ENCODE assay signal across 8 mouse cellular contexts in the genomic region with DNA sequence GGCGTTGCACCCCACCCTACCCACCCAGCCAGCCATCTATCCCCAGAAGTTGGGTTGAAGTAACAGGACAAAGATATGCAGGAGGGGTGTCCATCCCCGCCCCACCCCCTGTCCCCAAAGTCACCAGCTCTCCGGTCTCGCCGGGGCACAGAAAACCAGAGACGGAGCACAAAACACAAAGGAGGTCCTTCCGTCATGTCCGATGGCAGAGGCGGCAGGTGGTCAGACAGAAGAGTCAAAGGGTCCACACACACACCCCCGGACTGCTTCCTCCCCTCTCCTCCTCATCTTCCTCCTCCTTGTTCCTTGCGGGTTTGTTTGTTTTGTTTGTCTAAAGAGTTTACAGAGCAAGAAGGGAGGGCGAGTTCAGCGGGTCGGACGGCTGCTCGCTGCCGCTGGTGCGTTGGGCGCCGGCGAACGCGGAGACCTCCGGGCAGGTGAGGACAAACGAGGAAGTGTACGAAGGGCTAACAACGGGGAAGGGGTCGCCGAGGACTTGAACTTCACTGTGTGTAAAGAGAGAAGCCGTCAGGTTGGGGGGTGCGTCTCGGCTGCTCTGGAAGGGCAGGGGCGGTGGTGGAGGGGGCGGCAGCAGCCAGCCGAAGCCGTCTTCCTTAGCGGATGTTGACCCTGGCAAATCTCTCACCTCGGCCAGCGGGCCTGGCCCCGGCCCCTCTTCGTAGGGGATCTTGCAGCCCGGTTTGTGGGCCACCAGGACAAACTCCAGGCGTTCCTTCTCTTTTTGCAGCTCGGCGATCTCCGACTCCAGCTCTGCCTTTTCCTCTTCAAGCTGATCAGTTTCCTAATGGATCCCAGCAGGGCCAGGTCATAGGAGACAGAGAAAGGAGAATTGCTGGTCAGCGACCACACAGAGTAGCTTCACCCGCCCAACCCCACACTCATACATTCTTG. TPM values are rescaled to one million over a fixed set of nuclear protein-coding genes. Genes with fewer than 3 reads are reported as not detected.
A peak's percentile ranks its signal among the peaks of the same experiment; 100 is the strongest.
DNase-seq lines count a peak whose midpoint lies in the region; ATAC-seq and TF ChIP-seq lines count a peak whose summit lies in the region.

No protein-coding gene starts in this region.

- no peaks in the 10 kb centered on the region for H3K9me3 ChIP-seq in kidney, embryonic 16.5 days (ENCODE audit: low read length)
- no peaks in the 10 kb centered on the region for H3K9me3 ChIP-seq in embryonic facial prominence, embryonic 14.5 days (ENCODE audit: control insufficient read depth, low read length)
- H3K9me3 ChIP-seq in hindbrain, postnatal 0 days (ENCODE audit: low read length), result no peaks in the 10 kb centered on the region
- H3K9me3 ChIP-seq in midbrain, postnatal 0 days (ENCODE audit: low read length), result no peaks in the 10 kb centered on the region

- peaks cover 60% of the 10 kb centered on the region for H3K27me3 ChIP-seq in kidney, embryonic 16.5 days (ENCODE audit: insufficient read depth, low read length)
- H3K27me3 ChIP-seq in embryonic facial prominence, embryonic 14.5 days (replicated peaks; ENCODE audit: control insufficient read depth, insufficient read depth, low read length), result peaks cover 62% of the 10 kb centered on the region
- H3K27me3 ChIP-seq in hindbrain, postnatal 0 days (ENCODE audit: insufficient read depth, low read length), result peaks cover 24% of the 10 kb centered on the region
- peaks cover 29% of the 10 kb centered on the region for H3K27me3 ChIP-seq in midbrain, postnatal 0 days (ENCODE audit: insufficient read depth, low read length)

- peak overlapping the region; percentile 48 for H3K4me2 ChIP-seq in kidney, embryonic 16.5 days (replicated peaks; ENCODE audit: low read depth, low read length)
- peak overlapping the region; percentile 54 for H3K4me2 ChIP-seq in embryonic facial prominence, embryonic 14.5 days (ENCODE audit: low read depth, low read length)
- H3K4me2 ChIP-seq in hindbrain, postnatal 0 days (ENCODE audit: low read depth, low read length), result peak overlapping the region; percentile 49
- peak overlapping the region; percentile 46 for H3K4me2 ChIP-seq in midbrain, postnatal 0 days (ENCODE audit: low read depth, low read length, poor library complexity, severe bottlenecking)

- DNase-seq in kidney, adult 8-10 months, result no peak
- DNase-seq in embryonic facial prominence, embryonic 14.5 days (ENCODE audit: low spot score), result no peak
- no peak for DNase-seq in hindbrain, postnatal 0 days (ENCODE audit: low spot score)
- DNase-seq in midbrain, postnatal 0 days (ENCODE audit: low spot score), result no peak
- DNase-seq in adrenal gland, adult 18-20 months (ENCODE audit: low spot score in 2 of 2), result no peak
- DNase-seq in MN1 (ENCODE audit: low spot score), result no peak
- DNase-seq in cerebellum, postnatal 14 days, result no peak

- no peak for TF ChIP-seq CTCF in hindbrain, postnatal 0 days (IDR thresholded peaks at IDR 0.05; ENCODE audit: low read depth)
- TF ChIP-seq CTCF in midbrain, postnatal 0 days (IDR thresholded peaks at IDR 0.05), result no peak

- no peak for ATAC-seq in kidney, embryonic 16.5 days (ENCODE audit: low FRiP score, low TSS enrichment)
- ATAC-seq in embryonic facial prominence, embryonic 14.5 days (ENCODE audit: low read depth), result no peak
- ATAC-seq in hindbrain, postnatal 0 days, result no peak
- no peak for ATAC-seq in midbrain, postnatal 0 days (ENCODE audit: low FRiP score)

- peaks cover 39% of the 10 kb centered on the region for H3K4me1 ChIP-seq in kidney, embryonic 16.5 days (ENCODE audit: insufficient read depth, low read length)
- H3K4me1 ChIP-seq in embryonic facial prominence, embryonic 14.5 days (ENCODE audit: control insufficient read depth, insufficient read depth, low read length), result peaks cover 9% of the 10 kb centered on the region
- no peaks in the 10 kb centered on the region for H3K4me1 ChIP-seq in hindbrain, postnatal 0 days (ENCODE audit: insufficient read depth, low read length)
- H3K4me1 ChIP-seq in midbrain, postnatal 0 days (ENCODE audit: insufficient read depth, low read length), result peaks cover 10% of the 10 kb centered on the region; the same call in 1 of the 2 replicates

- H3K27ac ChIP-seq in kidney, embryonic 16.5 days (ENCODE audit: low read length), result no peak overlapping the region
- no peak overlapping the region for H3K27ac ChIP-seq in embryonic facial prominence, embryonic 14.5 days (replicated peaks; ENCODE audit: low read depth, low read length)
- no peak overlapping the region for H3K27ac ChIP-seq in hindbrain, postnatal 0 days
- H3K27ac ChIP-seq in midbrain, postnatal 0 days (ENCODE audit: low read depth, low read length), result no peak overlapping the region

- WGBS in kidney, embryonic 16.5 days, result 3% methylated on average over 48 of the region's 48 CpGs
- 2% methylated on average over 40 of the region's 48 CpGs for WGBS in embryonic facial prominence, embryonic 14.5 days
- WGBS in hindbrain, postnatal 0 days, result 2% methylated on average over 47 of the region's 48 CpGs
- 2% methylated on average over 48 of the region's 48 CpGs for WGBS in midbrain, postnatal 0 days

- peak overlapping the region; percentile 34 for H3K4me3 ChIP-seq in kidney, embryonic 16.5 days (ENCODE audit: low read length)
- H3K4me3 ChIP-seq in embryonic facial prominence, embryonic 14.5 days (ENCODE audit: low read depth, low read length), result peak overlapping the region; percentile 36
- H3K4me3 ChIP-seq in hindbrain, postnatal 0 days (ENCODE audit: low read length), result peak overlapping the region; percentile 26
- H3K4me3 ChIP-seq in midbrain, postnatal 0 days (ENCODE audit: low read depth, low read length), result peak overlapping the region; percentile 31

- no peaks in the 10 kb centered on the region for H3K36me3 ChIP-seq in kidney, embryonic 16.5 days (ENCODE audit: insufficient read depth, low read length)
- no peaks in the 10 kb centered on the region for H3K36me3 ChIP-seq in embryonic facial prominence, embryonic 14.5 days (ENCODE audit: control insufficient read depth, insufficient read depth, low read length)
- no peaks in the 10 kb centered on the region for H3K36me3 ChIP-seq in hindbrain, postnatal 0 days (ENCODE audit: insufficient read depth, low read length)
- H3K36me3 ChIP-seq in midbrain, postnatal 0 days (ENCODE audit: insufficient read depth, low read length), result no peaks in the 10 kb centered on the region

- H3K9ac ChIP-seq in kidney, embryonic 16.5 days (replicated peaks; ENCODE audit: low read length), result no peak overlapping the region
- H3K9ac ChIP-seq in embryonic facial prominence, embryonic 14.5 days (ENCODE audit: low read depth, low read length), result 0 out of 2 replicates have a peak overlapping the region, but pooled peaks have one; percentile 30
- peak overlapping the region; percentile 52 for H3K9ac ChIP-seq in hindbrain, postnatal 0 days (replicated peaks; ENCODE audit: low read length)
- H3K9ac ChIP-seq in midbrain, postnatal 0 days (replicated peaks; ENCODE audit: low read length, poor library complexity, severe bottlenecking), result peak overlapping the region; percentile 5; the same call in 1 of the 2 replicates

RNA-seq across cellular contexts. Expression of a gene that starts 5.1 kb away (rescaled TPM):
- 0.17 and 0.22 TPM in 2 replicates for polyA plus RNA-seq in kidney, embryonic 16.5 days (2015; fragmentation: Nextera tagmentation; extraction: Ambion mirVana)
- 0.15 and 0.28 TPM in 2 replicates for polyA plus RNA-seq in embryonic facial prominence, embryonic 14.5 days (2014; fragmentation: Nextera tagmentation; extraction: Ambion mirVana)
- total RNA-seq in hindbrain, postnatal 0 days (2014; rRNA removed), result 0.31 and 1.0 TPM in 2 replicates
- 0.09 and 0.11 TPM in 2 replicates for polyA plus RNA-seq in hindbrain, postnatal 0 days (2015; fragmentation: Nextera tagmentation; extraction: Ambion mirVana)
- total RNA-seq in midbrain, postnatal 0 days (2014; rRNA removed), result 0.38 and 0.66 TPM in 2 replicates
- 0.10 and 0.11 TPM in 2 replicates for polyA plus RNA-seq in midbrain, postnatal 0 days (2015; fragmentation: Nextera tagmentation; extraction: Ambion mirVana)
- total RNA-seq in adrenal gland, adult 18-20 months (2021), result 10 to 100 TPM; 15.9 to 23.2 TPM

RNA-seq across cellular contexts. Expression of a gene that starts 22.3 kb away (rescaled TPM):
- polyA plus RNA-seq in kidney, embryonic 16.5 days (2015; fragmentation: Nextera tagmentation; extraction: Ambion mirVana), result 8.0 and 9.4 TPM in 2 replicates
- 53.7 and 57.0 TPM in 2 replicates for polyA plus RNA-seq in embryonic facial prominence, embryonic 14.5 days (2014; fragmentation: Nextera tagmentation; extraction: Ambion mirVana)
- 151 and 155 TPM in 2 replicates for total RNA-seq in hindbrain, postnatal 0 days (2014; rRNA removed)
- 98.4 and 101 TPM in 2 replicates for polyA plus RNA-seq in hindbrain, postnatal 0 days (2015; fragmentation: Nextera tagmentation; extraction: Ambion mirVana)
- total RNA-seq in midbrain, postnatal 0 days (2014; rRNA removed), result 160 and 172 TPM in 2 replicates
- 104 and 107 TPM in 2 replicates for polyA plus RNA-seq in midbrain, postnatal 0 days (2015; fragmentation: Nextera tagmentation; extraction: Ambion mirVana)
- 1 to 10 TPM; 5.0 to 8.6 TPM for total RNA-seq in adrenal gland, adult 18-20 months (2021)

RNA-seq across cellular contexts. Expression of a gene that starts 24.9 kb away (rescaled TPM):
- polyA plus RNA-seq in kidney, embryonic 16.5 days (2015; fragmentation: Nextera tagmentation; extraction: Ambion mirVana), result 0.22 TPM in 1 of 2 replicates, not detected in the other
- polyA plus RNA-seq in embryonic facial prominence, embryonic 14.5 days (2014; fragmentation: Nextera tagmentation; extraction: Ambion mirVana), result 0.49 TPM in 1 of 2 replicates, not detected in the other
- 2.1 and 2.9 TPM in 2 replicates for total RNA-seq in hindbrain, postnatal 0 days (2014; rRNA removed)
- 2.0 and 2.5 TPM in 2 replicates for polyA plus RNA-seq in hindbrain, postnatal 0 days (2015; fragmentation: Nextera tagmentation; extraction: Ambion mirVana)
- 1.8 and 2.2 TPM in 2 replicates for total RNA-seq in midbrain, postnatal 0 days (2014; rRNA removed)
- polyA plus RNA-seq in midbrain, postnatal 0 days (2015; fragmentation: Nextera tagmentation; extraction: Ambion mirVana), result 1.2 and 1.4 TPM in 2 replicates
- not detected for total RNA-seq in adrenal gland, adult 18-20 months (2021)

RNA-seq across cellular contexts. Expression of a gene that starts 33.1 kb away (rescaled TPM):
- polyA plus RNA-seq in kidney, embryonic 16.5 days (2015; fragmentation: Nextera tagmentation; extraction: Ambion mirVana), result 81.0 and 86.9 TPM in 2 replicates
- polyA plus RNA-seq in embryonic facial prominence, embryonic 14.5 days (2014; fragmentation: Nextera tagmentation; extraction: Ambion mirVana), result 70.0 and 70.7 TPM in 2 replicates
- 62.6 and 68.3 TPM in 2 replicates for total RNA-seq in hindbrain, postnatal 0 days (2014; rRNA removed)
- polyA plus RNA-seq in hindbrain, postnatal 0 days (2015; fragmentation: Nextera tagmentation; extraction: Ambion mirVana), result 35.5 and 37.0 TPM in 2 replicates
- 50.9 and 56.9 TPM in 2 replicates for total RNA-seq in midbrain, postnatal 0 days (2014; rRNA removed)
- polyA plus RNA-seq in midbrain, postnatal 0 days (2015; fragmentation: Nextera tagmentation; extraction: Ambion mirVana), result 31.4 and 32.3 TPM in 2 replicates
- 10 to 100 TPM; 42.9 to 56.4 TPM for total RNA-seq in adrenal gland, adult 18-20 months (2021)

RNA-seq across cellular contexts. Expression of a gene that starts 39.8 kb away (rescaled TPM):
- polyA plus RNA-seq in kidney, embryonic 16.5 days (2015; fragmentation: Nextera tagmentation; extraction: Ambion mirVana), result 81.8 and 86.1 TPM in 2 replicates
- polyA plus RNA-seq in embryonic facial prominence, embryonic 14.5 days (2014; fragmentation: Nextera tagmentation; extraction: Ambion mirVana), result 64.0 and 75.1 TPM in 2 replicates
- 44.1 and 46.1 TPM in 2 replicates for total RNA-seq in hindbrain, postnatal 0 days (2014; rRNA removed)
- 69.0 and 74.2 TPM in 2 replicates for polyA plus RNA-seq in hindbrain, postnatal 0 days (2015; fragmentation: Nextera tagmentation; extraction: Ambion mirVana)
- total RNA-seq in midbrain, postnatal 0 days (2014; rRNA removed), result 50.3 and 71.4 TPM in 2 replicates
- 67.7 and 71.0 TPM in 2 replicates for polyA plus RNA-seq in midbrain, postnatal 0 days (2015; fragmentation: Nextera tagmentation; extraction: Ambion mirVana)
- 10 to 100 TPM; 31.2 to 41.0 TPM for total RNA-seq in adrenal gland, adult 18-20 months (2021)
